Mouse (Mus musculus) CD4-positive, CD25-positive, alpha-beta regulatory T cell, adult 4 months (primary cell): ENCODE data around the gene Hist1h3b. TPM values are rescaled to one million over a fixed set of nuclear protein-coding genes. Genes with fewer than 3 reads are reported as not detected.
A peak's percentile ranks its signal among the peaks of the same experiment; 100 is the strongest.

ENCODE experiments used
- ATAC-seq: one replicate; pipeline ENCODE4 v1.8.0; 2017
- polyA plus RNA-seq, 2 experiments: library from polyadenylated mRNA; unstranded; fragments of 100-300 nt; shearing (Covaris generic); gene quantifications; one replicate each; pipeline ENCODE4 v1.2.1; 2017

Hist1h3b gene
- polyA plus RNA-seq, 2 experiments from 2014 or later = not detected

DNA sequence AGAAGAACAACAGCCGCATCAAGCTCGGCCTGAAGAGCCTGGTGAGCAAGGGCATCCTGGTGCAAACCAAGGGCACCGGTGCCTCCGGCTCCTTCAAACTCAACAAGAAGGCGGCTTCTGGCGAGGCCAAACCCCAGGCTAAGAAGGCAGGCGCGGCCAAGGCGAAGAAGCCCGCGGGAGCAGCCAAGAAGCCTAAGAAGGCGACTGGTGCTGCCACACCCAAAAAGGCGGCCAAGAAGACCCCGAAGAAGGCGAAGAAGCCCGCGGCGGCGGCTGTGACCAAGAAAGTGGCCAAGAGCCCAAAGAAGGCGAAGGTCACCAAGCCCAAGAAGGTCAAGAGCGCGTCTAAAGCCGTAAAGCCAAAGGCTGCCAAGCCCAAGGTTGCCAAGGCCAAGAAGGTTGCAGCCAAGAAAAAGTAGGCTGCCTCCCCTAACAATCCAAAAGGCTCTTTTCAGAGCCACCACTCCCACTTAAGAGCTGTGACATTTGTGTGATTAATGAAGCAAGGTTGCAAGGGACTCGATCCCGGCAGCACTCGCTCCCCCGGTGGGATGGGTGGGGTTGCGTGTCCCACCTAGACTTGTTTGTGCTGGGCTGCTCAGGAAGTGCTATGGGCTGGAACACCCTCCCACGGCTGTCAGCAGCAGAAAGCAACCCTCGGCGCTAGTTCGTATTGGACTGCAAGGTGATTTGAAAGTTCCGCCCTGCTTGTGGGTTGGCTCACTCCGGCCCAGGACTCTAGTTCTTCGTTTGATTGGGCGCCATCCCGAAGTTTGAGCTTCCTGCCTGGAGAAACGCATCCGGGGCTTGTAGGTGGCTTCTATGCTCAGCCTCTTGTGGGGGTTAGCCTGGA is 12.8 kb upstream of the Hist1h3b start:
- ATAC-seq = peak; percentile 80

DNA sequence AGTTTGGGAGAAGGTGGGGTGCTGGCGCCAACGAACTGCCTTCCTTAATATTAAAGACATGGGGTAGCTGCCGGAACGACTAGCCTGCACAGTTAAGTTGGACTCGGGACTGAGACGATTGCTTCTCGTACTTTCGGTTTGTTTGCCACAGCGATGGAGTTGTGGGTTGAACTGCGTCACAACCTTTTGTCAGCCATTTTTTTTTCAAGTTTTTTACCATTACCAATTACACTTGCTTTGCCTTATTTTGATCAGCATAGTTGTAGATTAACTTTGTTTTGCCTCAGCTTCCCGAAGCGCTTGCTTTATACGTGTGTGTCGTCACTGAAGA is 12.2 kb upstream of the Hist1h3b start:
- peak; percentile 66 for ATAC-seq

DNA sequence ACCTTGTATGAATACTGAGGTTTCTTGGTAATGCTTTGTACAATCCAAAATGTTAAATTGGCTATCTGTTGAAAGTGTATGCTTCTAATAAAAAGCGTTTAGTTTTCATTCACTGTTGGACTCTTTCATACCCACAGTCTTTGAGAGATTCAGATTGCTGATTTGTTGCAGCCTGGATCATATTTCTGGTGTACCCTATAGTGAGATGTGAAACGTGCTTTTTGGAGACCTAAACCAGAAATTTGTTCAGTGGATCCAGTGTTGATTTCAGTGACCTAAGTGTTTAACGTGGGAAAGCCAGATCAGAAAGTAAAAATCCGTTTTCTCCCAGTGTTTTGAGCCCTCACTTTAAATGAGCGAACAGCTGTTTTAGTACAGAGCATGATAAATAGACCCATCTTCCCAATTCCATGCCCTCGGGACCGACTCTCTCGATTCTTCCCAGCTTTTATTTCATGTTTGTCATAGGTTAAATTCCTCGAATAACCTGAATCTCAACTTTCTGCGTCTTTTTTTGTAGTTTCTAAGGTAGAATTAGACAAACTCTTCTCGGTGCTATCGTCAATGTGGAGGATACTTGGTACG is 11.7 kb upstream of the Hist1h3b start:
- no peak for ATAC-seq

DNA sequence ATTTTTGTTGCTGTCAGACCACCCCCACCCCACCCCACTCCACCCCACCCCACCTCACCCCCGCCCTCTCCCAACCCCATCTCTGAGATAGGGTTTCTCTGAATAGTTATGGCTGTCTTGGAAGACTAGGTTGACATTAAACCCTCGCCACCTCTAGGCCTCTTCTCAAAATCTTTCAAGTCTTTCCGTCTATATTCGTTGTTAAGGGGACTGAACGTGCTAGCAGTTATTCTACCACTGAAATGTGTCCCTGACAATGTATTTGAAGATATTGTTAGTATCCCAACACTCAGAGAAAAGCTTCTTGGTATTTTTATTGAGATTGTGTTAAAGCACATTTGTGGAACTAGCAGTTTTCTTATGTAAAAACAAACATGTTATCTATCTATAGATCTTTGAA is 11.2 kb upstream of the Hist1h3b start:
- no peak for ATAC-seq

DNA sequence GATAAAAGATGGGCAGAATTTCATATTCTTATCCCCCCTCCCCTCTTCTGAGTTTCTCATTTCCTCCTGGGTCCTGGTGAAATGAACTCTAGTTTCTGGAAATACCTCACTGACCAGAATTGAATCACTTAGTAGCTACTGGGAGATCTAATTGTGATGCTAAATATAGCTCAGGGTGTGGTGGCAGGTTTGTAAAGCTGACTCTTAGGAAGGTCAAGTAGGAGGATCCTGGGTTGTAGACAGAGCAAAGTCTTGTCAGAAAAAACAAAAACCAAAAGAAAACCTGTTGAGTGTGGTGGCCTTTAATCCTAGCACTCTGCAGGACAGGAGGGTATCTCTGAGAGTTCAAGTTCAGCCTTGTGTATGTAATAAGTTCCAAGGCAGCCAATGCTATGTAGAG is 10.1 kb upstream of the Hist1h3b start:
- no peak for ATAC-seq

DNA sequence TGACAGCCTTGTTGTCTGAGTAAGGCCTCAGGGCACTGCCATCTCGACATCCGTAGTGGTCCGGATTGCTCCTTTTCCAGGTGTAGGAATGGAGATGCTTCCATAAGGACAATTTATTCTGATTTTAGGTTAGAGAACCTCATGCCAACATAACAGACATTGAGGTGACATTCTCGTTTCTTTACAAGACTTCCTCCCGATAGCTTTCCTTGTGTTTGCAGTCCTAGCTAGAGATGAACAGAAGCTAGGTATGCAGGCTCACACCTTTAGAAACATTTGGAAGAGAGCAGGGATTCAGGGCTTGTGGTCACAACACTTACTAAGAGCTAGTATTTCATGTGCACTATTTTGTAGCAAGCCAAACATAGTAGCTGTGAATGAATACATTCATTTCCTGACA is 8.9 kb upstream of the Hist1h3b start:
- ATAC-seq = no peak

DNA sequence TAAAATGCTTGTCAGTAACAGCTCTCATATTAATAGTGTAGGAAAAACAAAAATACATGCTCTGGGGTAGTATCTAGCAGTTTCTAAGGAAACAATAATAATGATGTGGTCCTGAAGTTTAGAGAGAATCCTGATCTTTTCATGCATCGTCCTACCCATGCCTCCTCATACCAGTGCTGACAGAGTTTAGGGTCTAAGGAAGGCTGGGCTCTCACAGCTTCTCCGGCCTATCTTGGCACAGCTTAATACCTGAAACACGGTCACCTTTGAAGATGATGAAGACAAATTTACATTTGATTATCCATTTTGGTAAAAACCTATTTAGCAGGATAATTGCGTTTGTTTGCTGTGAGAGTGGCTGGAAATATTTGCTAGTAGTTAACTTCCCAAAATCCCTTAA is 8.1 kb upstream of the Hist1h3b start:
- ATAC-seq = no peak

DNA sequence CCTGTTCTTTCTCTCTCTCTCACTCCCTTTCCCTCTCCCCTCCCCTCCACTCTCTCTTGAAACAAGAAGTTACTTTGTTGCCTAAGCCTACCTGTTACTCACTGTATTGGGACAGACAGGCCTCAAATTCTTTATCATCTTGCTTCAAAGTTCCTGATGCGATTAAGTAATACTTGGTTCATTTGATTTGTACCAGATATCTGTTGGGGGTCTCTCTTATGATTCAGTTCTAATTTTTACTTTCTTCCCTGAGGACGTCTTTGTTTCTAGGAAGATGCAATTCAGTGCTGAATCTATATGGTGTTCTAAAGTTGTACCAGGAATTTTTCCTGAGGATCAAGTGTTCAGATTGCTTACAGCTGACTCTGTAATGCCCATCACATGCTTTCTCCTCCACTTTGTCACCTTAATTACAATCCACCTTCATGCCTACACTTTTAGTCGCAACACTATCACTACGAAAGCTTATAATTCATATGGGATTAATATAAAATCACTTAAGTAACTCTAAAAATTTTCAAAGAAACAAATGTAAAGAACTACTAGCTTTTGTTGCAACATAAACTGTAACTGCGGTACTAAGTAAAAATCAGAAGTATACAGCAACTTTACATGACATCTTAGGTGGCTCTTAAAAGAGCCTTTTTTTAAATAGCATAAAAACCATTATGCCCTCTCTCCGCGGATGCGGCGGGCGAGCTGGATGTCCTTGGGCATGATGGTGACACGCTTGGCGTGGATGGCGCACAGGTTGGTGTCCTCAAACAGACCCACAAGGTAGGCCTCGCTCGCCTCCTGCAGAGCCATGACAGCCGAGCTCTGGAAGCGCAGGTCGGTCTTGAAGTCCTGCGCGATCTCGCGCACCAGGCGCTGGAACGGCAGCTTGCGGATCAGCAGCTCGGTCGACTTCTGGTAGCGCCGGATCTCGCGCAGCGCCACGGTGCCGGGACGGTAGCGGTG is 7.4 kb upstream of the Hist1h3b start:
- no peak for ATAC-seq

DNA sequence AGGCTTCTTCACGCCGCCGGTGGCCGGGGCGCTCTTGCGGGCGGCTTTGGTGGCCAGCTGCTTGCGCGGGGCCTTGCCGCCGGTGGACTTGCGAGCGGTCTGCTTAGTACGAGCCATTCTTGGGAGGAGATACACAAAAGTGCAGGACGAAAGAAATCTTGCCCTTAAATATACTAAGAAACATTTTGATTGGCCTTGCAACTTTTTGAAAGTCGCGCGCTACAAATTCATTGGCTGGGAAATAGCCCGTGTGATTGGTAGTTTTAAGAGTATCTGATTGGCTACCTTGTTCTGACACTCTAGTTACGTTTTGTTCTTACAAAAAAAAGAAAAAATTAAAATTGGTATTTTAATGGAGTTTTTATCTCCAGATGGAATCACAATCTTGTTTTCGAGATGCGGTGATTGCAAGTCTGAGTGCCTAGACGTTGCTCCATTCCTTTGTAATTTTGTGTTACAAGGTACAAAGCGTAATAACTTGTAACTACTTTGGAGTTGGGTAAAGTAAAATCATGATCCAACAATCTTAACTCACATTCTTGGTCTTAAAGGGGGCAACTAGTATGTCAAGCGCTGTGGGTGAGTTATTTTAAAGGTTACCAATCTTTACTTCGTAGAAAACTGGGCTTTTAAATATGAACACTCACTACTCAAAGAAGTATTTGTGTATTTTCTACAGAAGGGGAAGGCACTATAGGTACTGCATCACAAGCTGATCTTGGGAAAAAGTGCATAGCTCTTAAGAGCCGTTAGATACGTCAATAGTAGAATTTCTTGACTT is 6.5 kb upstream of the Hist1h3b start, which contains the start of gene Hist1h3c:
Gene Hist1h3c (minus strand): TSS at position 222 of the 781 bp plus-strand sequence.
- peak; percentile 72 for ATAC-seq

DNA sequence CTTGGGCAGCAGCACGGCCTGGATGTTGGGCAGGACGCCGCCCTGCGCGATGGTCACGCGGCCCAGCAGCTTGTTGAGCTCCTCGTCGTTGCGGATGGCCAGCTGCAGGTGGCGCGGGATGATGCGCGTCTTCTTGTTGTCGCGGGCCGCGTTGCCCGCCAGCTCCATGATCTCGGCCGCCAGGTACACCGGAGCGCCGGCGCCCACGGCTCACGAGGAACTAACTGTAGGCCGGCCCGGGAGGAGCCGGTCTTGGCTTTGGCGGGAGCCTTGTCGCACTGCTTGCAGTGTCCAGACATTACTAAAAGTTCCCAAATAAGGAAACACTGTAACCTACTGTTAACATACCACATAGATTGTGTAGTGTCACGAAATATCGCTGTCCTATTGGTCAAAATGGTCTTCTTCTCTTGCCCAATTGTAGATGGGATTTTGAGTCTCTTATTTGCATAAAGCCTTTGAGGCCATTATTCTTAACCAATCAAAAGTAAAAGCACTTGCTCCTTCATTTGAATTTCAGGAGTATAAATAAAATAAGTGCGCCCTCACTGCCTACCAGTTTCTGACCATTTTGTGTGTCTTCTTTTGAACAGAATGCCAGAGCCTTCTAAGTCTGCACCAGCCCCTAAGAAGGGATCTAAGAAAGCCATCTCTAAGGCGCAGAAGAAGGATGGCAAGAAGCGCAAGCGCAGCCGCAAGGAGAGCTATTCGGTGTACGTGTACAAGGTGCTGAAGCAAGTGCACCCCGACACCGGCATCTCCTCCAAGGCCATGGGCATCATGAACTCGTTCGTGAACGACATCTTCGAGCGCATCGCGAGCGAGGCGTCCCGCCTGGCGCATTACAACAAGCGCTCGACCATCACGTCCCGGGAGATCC is 5.6 kb upstream of the Hist1h3b start, which contains the start of gene Hist1h2bb:
Gene Hist1h2bb (plus strand): TSS at position 534 of the 880 bp plus-strand sequence.
- ATAC-seq = peak; percentile 85

DNA sequence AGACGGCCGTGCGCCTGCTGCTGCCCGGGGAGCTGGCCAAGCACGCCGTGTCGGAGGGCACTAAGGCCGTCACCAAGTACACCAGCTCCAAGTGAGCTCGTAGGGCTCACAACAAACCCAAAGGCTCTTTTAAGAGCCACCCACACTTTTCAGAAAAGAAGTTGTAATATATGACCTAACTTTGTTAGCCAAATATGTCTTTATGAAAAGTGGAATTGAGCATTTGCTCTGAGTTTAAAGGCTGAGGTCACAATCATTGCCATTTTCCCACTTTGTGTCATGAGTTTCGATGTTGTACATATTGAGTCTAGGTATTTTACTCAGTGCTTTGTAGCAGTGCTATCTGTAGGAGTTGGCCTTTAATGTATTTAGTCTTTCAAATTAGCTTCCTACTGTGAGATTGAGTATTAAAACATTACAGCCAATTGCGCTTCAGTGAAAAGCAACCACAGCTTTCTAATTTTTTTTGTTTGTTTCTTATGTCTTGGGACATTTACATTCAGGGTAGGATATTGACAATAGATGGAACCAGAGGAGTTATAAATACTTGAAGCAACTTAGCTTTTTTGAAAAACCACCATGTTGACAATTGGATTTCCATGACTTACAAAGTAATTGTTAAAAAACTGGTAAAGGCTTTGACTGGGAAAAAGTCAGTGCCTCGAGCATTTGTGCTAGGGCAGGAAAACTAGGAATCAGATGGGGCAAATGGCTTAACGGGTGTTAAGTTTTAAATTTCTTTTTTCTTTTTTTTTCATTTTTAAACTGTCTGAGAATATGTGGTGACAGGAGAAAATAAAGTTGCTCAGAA is 4.8 kb upstream of the Hist1h3b start:
- ATAC-seq = no peak

DNA sequence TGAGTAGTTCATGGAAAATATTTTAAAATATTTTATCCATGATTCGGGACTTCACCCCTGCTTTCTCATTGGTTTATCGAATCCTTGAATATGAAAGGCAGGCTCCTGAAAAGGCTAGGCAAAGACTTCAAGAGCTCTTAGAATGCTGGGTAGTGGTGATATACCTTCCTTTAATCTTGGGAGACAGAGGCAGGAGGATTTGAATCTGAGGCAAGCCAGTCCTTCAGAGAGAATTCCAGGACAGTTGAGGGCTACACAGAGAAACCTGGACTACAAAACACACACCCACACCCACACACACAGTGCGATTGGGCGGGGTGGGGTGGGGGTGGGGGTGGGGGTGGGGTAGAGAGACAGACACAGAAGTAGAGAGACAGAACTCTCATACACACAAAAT is 4.2 kb upstream of the Hist1h3b start:
- no peak for ATAC-seq

DNA sequence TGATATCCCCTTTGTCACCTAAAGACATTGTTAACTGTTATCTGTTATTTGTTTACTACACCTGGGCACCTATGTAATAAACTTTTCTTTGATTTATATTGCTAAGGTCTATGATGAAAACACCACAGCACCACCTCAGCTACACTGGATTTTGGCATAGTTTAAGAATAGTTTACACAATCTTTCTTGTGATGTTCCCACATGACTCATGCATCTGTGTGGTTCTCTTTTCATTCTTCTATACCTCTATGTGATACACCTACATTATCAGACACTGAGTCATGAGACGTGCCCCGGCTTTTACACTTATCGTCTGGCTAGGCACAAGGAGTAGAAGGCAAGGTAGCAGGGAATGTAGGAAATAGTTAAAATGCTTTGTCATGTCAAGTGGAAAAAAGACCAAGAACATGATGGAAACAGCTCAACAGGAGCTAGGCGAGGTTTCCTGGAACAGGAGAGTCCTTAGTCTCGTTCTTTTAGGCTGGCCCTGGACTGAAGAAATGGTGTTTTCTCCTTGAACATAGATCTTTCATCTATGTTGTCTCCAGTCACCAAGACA is 2.4 kb upstream of the Hist1h3b start:
- ATAC-seq = no peak

DNA sequence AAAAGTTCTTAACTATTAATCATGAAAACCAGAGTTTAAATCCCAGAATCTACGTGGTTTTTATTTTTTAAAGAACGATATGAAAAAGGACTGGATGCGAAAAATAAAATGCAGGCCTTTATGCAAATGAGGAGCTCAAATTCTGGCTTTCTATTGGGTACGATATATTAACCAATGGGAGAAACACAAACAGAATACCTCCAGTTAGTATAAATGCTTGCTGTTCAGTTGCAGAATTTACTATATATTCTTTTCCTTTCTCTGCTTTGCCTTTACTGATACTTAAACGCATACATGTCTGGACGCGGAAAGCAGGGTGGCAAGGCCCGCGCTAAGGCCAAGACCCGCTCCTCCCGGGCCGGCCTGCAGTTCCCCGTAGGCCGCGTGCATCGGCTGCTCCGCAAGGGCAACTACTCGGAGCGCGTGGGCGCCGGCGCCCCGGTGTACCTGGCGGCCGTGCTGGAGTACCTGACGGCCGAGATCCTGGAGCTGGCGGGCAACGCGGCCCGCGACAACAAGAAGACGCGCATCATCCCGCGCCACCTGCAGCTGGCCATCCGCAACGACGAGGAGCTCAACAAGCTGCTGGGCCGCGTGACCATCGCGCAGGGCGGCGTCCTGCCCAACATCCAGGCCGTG is 1.1 kb upstream of the Hist1h3b start, which contains the start of gene Hist1h2ab:
Gene Hist1h2ab (plus strand): TSS at position 288 of the 639 bp plus-strand sequence.
- ATAC-seq = peak; percentile 46

DNA sequence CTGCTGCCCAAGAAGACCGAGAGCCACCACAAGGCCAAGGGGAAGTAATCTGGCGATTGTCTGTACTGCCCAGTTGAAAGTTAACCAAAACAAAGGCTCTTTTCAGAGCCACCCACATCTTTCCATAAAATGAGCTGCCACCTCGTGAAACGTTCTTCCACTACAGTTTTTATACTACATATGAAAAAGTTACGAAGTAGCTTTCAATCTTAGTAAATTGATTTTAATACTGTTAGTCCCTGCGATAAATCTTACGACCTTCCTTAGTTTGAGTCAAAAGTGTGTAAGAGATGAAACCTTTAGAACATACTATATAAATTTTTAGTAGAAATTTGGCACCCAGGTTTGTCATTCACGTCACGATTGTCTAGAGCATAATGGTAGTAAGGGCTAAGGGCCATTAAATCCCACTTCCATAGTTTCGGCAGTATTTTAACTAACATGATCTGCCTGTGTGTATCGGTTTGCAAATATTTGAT is 550 bp upstream of the Hist1h3b start:
- no peak for ATAC-seq

DNA sequence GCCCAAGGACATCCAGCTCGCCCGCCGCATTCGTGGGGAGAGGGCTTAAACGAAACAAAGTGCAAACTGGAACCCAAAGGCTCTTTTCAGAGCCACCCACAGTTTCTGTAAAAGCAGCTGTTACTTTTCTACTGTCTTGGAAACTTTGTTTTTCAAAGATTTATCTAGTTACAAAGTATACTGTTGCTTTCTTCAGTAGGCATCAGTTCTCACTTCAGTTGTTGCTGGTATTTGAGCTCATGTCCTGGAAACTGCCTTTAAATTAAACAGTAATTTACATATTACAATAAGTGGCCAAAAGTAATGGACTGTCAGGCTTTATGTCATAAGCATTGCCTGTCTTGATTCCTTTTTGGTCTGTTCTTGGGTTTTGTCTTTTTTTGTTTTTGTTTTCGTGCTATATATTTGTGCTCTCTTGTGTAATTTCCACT is 690 bp downstream of the Hist1h3b start:
- no peak for ATAC-seq

DNA sequence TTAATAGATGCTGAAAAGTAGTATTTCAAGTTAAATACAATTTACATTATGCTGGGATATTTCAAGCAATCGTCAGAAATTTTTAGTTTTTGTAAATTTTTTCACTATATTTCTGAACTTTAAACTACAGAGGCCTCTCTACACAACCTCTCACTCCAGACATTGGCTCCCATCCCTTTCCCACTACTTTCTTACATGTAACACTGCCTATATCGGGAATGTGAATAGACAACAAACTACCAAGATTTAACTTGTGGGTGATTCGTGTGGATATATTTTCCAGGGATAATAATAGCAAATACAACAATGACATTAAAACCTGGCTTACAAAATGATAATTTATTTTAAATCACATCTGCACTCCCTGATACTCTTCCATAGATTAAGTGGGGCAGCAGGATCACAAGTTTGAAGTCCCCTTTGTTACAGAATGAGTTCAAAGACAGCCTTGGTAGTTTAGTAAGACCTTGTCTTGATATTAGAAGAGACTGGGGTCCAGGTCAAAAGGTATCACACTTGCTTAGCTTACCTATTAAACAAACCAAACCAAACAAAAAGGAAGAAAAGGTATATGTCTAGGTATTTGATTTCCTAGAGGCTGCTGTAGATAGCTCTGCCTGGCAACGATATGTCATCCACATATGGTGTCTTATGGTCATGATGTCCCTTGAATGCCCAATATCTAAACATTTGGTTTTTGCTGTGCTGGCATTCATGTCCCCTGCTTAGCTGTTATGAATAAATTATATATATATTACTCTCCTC is 1.4 kb downstream of the Hist1h3b start:
- no peak for ATAC-seq

DNA sequence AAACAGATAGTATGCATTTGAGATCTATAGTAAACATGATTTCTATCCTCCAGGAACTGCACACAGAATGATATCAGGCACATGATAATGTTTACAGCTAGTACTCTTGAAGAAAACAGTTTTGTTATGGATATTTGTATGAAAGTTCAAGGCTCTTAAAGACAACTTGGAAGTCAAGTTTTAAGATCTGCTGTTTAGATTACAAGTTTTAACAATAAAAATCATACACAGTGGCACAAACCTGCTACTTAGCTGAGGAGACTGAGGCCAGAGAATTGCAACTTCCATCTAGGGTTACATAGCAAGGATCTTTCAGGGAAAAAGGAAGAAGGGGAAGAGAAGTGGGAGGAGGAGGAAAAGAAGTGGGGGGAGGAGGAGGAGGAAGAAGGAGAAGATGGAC is 2.9 kb downstream of the Hist1h3b start:
- ATAC-seq = no peak
